Mouse (Mus musculus) 416B (cell line): ENCODE results near the gene Syt13.

Source experiments
- DNase-seq: peaks from one replicate; pipeline ENCODE4 v3.0.0; 2011; ENCODE audit warnings: low read depth

Syt13 gene

DNA sequence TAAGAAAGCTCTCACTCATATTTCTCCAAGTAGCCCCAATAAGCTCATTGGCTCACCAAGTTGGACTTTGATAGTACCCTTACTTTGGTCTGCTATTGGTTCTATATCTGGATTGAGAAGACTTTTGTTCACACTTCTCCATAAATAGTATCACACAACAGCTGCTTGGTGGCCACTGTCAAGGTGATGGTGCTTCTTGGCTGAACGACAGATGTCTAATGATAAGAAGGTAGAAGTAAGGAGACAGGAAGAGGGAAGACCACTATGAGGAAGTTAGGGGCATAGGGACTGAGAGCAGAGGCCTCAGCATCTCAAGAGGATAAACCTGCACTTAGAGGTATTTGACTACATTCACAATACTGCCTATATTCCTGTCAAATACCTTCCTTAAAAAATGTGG lies 49.4 kb downstream of the Syt13 start:
- no peak for DNase-seq

DNA sequence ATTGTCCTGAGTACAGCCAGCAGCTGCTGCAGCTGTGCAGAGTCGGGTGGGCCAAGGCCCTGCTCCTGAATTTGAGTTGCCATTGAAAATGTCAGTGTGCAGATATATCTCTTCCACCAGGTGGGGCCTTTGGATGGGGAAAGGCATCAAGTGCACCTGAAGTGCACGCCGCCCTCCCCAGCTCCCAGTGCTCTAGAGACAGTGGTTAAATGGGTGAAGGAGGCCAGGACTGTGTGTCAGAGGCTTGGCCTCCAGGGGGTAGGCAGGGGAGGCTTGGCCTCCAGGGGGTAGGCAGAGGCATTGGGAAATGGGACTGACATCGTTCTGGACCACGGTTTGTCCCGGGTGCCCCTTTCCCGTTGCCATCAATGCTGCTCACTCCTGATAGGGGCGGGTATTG lies 51.4 kb downstream of the Syt13 start:
- DNase-seq: no peak

DNA sequence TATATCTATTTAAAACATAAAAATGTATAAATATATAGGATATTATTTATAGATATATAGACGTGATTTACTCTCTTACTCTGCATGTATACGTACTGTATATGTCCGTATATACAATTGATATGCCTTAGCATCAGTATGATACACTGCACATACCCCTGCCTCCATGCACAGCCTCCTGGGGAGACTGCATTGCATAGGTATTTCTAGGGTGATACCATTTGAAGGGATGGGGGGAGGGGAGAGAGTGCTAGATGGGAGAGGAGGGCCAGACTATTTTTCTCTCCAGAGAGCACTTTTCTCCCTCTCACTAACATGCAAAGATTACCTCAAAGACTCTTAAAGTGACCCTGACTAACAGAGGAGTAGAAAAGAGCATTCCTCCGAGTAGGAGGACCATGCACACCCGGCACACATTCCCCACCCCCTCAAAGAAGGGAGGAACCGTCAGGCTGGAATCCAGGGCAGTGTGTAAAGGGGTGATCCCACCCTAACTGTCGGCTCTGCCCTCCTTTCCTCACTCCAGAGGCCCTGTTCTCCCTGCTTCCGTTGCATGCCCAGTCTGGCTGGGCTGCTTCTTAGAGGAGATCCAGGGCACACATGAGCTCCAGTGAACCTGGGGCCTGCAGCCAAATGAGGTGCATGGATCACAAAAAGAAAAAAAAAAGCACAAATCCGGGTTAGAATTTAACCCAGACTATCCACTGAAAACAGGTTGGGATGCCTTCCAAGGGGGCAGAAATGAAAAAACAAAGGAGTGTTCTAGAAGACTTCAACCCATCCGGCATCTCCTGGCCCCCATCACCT lies 52.3 kb downstream of the Syt13 start:
- DNase-seq: no peak

DNA sequence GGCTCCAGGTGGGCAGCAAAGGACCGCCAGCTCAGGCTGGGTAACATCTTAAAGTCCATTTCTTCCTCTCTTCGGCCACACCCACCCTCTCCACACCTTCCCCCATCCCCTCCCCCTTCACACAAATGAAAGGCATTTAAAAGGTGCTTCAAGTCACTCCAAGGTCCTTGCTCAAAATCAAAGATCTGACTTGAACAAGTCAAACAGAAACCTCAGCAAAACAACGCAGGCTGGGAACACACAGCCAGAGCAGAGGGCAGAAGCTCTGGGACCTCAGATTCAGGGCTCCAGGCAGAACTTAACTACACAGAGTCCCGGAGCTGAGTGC lies 52.9 kb downstream of the Syt13 start:
- DNase-seq: no peak

GRCm38 (mm10) chr2:92971069-92971468 lies 56.2 kb downstream of the Syt13 start:
- no peak for DNase-seq

DNA sequence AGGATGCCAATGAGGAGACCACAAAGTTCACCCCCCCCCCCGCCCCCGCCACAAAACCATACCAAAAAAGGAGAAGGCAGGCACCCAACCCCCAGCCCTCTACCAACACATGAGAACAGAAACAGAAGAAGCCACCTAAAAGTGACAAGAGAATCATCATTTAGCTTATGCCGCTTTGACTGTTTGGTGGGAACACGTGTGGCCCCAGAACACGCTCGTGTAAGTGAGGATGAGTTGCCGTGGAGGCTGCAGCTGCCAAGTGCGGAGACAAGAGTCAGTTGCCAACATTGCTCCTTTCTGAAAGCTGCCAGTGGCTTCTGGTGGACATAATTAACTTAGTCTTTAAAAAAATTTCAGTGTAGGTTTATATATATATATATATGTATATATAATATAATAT lies 56.6 kb downstream of the Syt13 start:
- no peak for DNase-seq

GRCm38 (mm10) chr2:92972071-92972470 lies 57.2 kb downstream of the Syt13 start:
- no peak for DNase-seq

DNA sequence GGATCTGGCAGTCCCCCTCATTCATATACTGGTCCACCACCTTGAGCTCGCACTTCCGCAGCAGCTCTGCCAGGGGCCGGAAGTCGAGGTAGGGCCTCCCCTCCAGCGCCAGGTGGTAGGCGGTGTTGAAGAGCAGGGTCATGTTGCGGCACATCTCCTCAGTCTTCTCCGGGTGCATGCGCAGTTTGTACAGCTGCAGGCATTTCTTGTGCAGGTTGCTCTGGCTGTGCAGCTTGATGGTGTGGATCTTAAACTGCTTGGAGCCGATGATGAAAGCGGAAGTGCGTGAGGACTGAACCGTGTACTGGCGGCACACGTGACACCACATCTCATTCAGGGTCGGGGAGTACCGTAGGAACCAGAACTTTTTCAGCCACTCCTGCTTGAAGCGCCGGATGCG lies 58.7 kb downstream of the Syt13 start:
- no peak for DNase-seq

DNA sequence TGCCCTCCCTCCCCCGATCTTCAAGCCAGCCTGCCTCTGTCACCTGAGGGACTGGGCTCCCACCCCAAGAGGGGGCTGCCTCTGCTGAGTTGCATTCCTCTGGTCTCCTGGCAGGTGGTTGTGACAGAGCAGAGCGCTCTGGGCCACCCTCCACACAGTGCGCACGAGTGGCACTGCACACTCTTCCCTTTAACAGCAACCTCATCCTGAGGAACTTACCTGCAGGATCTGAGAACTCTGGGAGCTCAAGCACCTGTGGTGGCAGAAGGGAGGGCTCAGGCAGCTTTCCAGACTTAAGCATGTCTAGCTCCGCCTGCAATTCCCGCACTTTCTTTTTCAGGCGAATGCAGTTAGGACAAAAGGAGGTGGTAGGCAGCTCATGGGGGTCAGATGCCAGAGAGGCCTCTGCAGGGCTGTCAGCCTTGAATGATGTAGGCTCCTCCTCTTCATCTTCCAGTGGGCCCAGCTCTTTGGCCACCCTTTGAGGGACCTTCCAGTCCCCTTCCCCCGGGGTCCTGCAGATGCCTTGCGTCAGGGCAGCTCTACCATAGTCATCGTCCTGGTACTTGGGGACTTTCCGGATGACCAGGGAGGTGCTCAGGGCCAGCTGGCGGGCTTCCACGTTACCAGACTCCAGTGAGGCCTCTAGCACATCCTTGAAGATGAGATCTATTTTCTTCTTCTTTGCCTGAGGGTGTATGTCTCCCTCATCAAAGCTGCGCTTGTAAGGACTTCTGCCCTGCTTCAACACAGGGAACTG lies 60.3 kb downstream of the Syt13 start:
- DNase-seq: no peak

GRCm38 (mm10) chr2:92980165-92980564 lies 65.3 kb downstream of the Syt13 start:
- peak; percentile 15 for DNase-seq

GRCm38 (mm10) chr2:92982591-92983272 lies 67.8 kb downstream of the Syt13 start:
- peak; percentile 69 for DNase-seq

DNA sequence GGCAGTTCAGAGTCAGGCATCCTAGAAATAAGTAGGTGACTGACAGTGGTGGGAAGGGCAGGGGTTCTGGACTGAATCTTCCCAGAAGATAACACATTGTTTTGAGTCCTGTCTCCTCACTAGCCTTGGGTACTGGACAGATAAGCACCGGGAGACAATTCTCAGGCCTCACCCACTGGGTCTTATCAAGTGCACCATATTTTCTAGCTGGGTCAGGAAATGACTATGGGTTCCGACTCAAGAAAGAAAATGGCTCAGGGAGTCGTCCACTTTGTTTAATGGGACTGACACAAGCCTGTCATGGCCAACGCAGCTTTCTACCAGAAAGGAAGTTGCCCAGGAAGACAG lies 68.3 kb downstream of the Syt13 start:
- DNase-seq: peak; percentile 83

GRCm38 (mm10) chr2:92984321-92985108 lies 69.6 kb downstream of the Syt13 start:
- DNase-seq: no peak

DNA sequence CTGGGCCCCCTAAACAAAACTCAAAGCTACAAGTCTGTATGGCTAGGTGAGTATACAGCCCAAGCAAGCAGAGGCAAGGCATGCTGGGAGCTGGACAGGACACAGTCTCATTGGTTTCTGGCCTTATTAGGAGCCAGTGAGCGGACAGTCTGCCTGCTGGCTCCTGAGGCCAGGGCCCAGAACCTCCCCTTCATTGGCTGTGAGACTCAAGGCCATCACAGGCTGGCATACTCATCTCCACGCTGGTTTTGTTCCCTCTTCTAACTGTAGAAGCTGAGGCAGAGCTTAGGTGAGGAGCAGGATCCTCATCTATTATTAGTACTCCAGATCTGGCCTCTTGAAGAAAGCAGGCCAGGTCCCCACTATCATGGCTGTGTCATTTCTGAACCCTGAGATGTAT lies 70.3 kb downstream of the Syt13 start:
- no peak for DNase-seq

GRCm38 (mm10) chr2:92985600-92985999 lies 70.7 kb downstream of the Syt13 start:
- no peak for DNase-seq

GRCm38 (mm10) chr2:92987108-92987618 lies 72.3 kb downstream of the Syt13 start:
- DNase-seq: no peak

GRCm38 (mm10) chr2:92987901-92988631 lies 73.2 kb downstream of the Syt13 start:
- DNase-seq: peak; percentile 39

- no peak for DNase-seq
These were observed 74.7 kb downstream of the Syt13 start for GRCm38 (mm10) chr2:92989593-92989992.

GRCm38 (mm10) chr2:92991976-92992375 lies 77.1 kb downstream of the Syt13 start:
- DNase-seq: no peak

DNA sequence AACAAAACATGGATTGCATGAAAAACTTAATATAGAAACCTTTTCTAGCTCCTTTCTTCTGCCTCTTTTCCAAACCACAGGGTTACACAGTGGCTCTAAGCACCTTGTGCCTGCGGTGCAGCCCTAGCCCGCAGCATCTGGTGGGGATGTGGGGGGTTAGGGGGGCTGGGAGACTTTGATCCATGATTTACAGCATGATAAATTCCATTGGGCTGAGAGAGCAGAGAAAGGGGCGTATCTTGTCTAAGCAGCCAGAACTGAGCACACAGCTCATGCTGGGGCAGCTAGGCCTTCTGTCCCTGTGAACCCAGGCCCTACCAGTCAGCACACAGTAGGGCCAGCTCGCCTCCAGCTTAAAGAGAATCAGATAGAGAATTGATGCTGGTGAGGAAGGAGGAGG lies 90.1 kb downstream of the Syt13 start:
- DNase-seq: no peak
